Mouse (Mus musculus) cerebellum, postnatal 25 days (tissue): Measurements from ENCODE around the gene Slc25a21.

Source experiments
- DNase-seq, 2 experiments: peaks; one replicate each; pipeline ENCODE4 v3.0.0; 2021; ENCODE audit warnings: mixed read lengths in 2 of 2

The Slc25a21 gene

DNA sequence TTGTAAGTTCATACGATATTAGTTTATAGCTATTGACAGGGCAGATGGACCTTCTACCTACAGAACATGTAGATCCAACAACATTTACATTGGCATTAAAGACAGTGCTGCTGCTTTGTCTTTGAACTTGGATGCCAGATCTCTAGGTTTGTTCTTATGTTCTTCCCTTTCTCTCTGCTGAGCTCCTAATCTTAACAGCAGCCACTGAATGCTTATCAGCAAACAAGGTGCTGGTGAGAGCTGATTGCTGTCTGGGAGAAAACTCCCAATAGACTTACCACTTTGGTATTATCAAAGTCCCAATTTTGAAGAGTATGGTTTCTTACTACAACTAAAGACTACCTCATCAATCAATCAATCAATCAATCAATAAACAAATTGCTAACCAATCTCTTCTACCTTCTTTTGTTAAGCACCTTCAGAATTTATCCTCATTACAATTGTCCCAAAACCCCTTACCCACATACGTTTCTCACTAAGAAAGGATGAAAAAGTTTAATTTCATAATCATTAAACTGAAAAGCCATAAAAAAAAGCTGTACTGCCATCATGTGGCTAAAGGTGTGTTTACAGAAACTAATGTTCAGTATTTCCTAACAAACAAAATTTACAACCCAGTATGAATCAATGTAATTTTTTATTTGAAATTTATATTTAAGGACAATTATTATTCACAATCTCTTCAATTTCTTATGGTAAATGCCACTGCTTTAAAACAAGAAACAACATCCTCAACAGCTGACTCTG, 12.7 kb downstream of the Slc25a21 start:
- DNase-seq: no peak

DNA sequence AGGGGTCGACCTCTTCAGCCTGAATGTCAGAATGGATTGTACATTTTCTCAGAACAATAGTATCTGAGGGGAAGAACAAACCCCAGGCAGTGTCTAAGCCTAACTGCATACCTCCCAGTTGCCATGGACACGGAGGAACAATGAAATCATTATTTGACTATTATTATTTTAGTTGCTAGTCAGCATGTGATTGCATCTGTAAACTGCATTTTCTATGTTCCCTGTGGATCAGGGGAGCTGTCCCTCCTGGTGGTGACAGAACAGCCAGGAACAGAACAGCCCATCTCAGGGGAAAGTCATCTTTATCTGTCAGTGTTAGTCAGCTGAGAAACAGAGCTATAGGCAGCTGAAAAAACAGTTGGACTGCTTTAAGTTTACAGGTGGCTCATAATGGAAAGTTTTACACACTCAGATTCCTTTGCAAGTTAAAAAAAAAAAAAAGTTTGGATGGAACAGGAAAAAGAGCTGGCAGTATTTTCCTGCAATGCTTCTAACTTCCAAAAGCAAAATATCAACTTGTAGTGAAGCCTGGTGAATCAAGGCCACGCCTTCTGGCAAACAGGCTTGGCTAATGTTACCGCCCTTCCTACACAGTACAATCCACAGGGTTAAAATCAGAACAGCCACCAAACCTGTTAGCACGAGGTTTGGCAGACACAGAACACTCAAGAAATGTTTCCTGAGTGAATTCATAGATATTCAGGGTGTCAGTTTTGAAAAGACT, 17.6 kb downstream of the Slc25a21 start:
- no peak for DNase-seq

DNA sequence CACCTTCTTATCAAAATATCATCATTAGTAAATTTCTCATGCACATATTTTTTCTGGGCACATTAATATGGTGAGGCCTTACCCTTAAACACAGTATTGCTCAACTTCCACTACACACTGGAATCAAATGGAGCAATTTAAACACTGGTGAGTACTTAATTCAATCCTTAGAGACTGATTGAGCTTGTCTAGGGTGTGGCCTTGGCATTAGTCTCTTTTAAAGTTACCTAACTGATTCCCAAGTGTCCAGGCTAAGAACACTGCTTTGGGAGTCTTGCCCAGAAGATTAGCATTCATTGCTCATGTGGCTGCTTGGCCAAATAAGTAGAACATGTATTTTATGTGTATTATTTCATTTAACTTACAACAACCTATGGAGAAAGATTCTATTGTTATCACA, 18.5 kb downstream of the Slc25a21 start:
- no peak for DNase-seq

DNA sequence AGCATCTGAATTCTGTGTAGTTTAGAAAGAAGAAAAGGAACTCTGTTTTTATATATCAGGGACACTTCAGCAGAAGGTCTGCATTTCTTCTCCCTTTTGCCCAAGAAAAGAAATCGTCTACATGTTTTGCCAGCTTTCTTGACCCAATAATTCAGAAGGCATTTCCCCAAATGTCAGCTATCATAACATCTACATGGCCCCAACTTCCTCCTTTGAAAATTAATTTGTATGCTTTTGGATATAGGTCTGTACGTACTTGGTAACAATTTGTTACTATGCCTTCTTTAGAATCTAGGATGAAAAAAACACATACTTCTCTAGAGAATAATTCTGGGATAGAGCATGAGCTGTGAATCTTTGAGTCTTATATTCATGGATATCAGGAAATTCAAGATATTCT, 34.0 kb downstream of the Slc25a21 start:
- no peak for DNase-seq

DNA sequence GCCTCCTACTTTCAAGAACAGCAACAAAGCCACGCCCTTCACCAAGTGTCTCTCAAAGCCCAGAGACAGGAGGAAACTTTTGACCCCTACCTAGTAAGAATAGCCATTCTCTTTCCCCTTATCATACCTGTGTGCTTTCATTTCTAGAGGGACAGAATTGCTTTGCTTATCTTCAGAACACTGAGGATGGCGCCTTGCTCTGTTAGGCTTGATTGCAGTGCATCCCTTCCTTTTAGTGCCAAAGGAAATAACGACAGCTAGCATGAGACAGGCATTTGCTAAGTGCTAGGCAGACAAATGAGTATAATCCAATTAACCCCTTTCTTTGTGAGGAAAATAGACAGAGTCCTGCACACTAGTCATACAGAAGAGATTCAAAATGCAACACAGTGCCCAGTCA, 34.4 kb downstream of the Slc25a21 start:
- DNase-seq: no peak

DNA sequence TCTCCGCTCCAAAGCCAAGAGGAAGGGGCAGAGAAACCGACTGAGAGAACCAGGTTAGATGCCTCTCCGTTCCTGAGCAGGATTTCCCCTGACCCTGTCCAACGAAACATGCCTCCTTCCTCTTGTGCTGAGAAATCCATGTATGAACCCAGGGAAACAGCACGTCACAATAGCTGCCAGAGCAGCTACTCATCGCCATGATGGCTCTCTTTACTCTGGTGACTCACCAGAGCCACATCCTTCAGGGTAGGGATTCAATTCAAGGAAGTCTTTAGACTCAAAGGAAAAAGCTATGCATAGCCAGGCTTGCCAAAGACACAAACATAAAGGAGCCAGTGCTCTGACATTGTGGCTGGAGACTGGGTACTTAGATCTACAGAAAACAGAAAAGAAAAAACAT, 37.4 kb downstream of the Slc25a21 start:
- DNase-seq: no peak

DNA sequence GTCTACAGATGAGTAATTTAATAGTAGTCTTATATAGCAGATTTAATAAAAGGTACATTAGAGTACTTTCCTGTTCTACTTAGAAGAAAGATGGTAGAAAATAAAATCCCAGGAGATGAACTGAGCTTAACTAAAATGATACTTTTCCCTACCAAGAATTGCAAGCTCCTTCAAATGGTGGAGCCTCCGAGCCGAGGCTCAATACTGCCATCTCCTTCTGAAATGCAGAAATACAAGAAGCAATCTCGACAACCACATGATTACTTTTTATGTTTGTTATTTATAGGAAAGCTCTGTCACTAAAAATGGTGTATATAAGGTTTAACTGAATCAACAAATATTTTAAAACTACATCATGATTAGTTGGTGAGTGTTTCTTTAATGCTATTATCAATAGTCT, 39.0 kb downstream of the Slc25a21 start:
- DNase-seq: no peak

DNA sequence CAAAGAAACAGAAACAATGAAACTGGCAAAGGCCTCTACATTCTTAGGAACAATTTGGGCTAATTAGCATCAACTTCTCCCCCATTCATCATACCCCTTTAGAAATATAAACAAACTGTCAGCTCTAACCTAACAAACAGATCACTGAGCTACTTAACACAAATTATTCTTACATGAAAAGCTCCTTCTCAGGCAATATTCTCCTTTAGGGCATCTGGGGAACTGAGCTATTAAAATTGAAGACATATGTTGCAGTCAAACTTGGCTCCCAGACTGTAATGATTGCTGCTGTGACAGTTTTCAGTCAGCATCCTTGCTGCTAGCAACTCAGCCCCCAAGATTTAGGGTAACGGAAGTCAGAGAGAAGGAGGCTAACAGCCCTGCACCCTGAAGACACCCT, 58.3 kb downstream of the Slc25a21 start:
- no peak for DNase-seq

DNA sequence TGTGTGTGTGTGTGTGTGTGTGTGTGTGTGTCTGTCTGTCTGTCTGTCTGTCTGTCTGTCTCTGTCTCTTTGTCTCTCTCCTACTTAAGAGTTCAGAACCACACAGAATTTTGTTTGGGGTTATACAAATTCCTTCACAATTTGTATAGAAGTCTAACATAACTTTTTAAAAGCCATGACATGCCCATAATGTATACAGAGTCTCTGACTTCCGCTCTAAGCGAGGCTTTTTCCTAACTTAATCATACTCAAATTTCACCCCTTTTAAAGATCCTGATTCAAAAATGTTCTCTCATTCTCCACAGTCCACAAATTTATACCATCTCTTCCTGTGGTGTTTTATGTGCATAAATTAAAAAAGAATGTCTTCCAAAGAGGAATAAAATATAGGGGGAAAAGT, 59.5 kb downstream of the Slc25a21 start:
- DNase-seq: no peak

DNA sequence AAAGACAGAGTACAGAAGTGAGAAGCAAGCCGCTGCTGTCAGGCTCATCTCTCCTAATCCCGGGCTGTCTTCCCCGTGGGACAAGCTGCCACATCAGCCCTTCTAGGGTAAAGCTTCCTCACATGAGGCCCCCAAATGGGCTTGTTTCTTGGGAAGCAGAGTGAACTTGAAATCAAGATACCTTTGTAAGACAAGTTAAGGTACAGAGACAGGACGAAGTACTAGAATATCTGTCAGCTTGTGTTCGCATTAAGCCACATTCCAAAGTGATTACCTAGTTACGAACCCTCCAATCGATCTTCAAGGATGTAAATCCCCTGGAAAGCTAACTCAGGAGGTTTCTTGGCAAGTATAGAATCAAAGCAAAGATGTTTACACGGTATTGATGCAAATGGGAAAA, 78.7 kb downstream of the Slc25a21 start:
- DNase-seq: no peak

DNA sequence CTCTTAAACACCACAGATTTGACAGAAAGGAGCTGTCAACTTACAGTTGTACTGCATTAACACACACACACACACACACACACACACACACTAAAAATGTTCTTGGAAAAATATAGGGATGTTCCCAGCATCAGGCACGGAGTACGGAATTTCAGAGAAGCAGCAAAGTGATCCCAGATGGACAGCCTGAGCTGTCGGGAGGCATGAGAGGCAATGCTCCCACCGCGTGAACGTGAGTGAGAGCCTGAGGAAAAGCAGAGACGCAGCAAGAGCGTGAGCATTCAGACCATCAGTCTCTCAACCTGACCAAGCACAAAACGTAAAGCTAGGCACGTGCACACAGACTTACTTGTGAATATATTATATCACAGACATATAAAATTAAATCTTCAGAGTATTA, 81.8 kb downstream of the Slc25a21 start:
- DNase-seq: no peak

DNA sequence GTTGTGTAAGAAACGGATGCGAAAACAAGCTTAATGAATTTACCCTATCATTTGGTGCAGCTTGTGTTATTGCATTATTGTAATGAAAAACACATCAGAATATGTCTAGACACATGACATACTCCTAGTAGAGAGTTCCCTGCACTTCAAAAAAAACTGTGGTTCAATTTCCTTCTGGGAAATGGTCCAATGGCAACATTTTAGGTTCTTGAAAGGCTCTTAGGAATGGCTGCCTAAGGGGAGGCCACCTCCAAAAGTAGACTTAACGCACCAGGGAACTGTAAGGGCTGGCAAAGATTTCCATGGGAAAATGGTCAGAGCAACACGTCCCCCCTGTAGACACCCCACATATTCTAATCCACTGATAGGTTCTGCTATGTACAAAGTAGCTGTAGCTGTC, 87.9 kb downstream of the Slc25a21 start:
- no peak for DNase-seq

DNA sequence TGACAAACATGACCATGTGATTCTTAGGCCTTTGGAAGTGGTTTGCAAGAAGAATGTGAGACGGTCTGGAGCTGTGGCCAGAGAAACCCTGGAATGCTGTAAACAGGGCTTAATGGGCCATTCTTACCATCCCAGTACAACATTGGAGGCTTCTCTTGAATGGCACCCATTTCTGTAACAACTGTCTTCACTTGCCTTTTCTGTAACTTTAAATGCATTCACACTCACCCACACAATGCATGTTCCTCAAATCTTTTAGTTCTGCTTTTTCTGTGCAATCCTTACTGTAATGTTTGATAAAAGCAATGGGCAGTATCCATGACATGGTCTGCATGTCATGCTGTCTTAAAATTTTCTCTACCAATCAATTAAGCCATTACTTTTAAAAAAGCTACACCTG, 95.0 kb downstream of the Slc25a21 start:
- DNase-seq: no peak

DNA sequence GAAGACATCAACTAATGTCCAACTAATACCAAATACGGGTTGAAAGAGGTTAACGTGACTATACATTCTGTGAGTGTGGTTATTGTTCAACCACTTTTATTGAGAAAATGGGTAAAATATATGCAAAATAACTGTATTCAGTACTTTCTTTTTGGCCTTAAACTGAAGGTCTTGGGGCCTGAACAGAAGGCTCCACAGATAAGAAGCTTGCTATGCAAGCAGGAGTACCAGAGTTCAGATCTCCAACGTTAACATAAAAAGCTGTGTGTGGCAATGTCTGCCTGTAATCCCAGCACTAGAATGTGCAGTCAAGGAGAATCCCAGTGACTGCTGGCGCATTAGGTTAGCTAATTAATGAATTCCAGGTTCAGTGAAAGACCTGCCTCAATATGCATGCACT, 96.7 kb downstream of the Slc25a21 start:
- DNase-seq: no peak

DNA sequence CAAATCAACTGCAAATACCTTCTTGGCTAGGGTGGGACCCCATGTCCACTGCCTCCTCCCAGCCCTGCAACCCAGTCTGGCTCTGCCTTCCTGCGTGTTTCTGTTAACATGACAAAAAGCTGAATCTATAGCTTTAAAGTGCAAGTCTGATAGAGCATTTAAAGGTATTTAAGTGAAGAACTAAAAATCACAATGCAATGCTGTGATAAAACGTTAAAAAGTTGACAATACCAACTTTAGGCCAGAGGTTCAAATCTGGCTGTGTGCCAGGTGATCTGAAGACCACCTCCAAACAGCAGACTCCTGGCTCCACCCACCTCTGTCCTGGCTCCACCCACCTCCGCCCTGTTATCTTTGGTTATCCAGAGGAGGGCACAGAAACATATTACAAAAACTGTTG, 98.2 kb downstream of the Slc25a21 start:
- DNase-seq: peak in 1 of 2 experiments; percentile 4

DNA sequence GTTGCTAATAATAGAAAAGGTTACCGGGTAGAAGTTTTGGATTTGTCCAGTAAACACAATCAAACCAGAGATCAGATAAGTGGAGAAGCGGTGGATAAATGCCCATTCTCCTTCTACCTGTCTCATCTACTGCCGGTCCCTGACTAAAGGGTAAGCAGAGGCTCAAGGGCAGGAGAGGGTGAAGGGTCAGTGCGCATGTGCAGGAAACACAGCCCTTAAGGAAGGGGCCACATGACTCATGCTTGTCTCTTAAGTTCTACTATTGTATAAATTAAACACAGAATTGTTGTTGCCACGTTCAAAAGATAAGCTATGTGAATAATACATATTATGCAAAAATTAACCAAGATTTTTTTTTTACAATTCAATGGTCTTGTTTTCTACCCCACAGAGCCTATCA, 98.9 kb downstream of the Slc25a21 start:
- no peak for DNase-seq

DNA sequence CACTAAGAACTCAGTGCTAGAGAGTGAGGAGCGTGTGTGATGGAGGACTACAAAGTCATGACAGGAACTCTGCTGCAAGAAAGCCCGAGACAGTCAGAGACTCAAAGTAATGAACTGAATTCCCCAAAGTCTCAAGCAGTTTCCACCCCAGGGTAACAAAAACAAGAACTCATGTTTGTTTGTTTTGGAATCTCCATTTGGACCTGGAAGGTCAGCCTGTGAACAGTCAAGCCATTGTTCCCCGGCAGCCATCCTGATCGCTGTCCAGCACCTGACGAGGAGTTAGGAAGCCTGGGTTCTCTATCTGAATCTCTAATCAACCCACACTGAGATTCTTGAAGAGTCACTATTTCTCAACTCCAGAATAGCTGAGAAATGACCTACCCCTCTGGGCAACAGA, 104.2 kb downstream of the Slc25a21 start:
- DNase-seq: no peak

DNA sequence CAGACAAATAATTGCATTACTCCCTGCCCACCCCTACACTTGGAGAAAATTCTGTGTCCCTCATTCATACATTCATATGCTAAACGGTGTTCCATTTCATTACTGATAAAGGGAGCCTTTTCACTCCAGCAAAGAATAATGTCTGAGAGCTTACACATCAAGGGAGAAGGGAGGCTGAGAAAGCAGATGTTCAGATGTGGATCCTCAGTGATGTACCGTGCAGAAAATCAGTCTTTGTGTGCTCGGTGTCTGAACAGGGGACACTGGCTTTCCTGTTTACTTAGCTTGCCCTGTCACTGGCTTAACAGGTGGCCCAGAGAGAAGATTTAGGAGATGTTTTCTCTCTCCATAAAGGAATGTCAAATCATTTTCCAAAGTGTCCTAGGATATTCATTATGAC, 112.8 kb downstream of the Slc25a21 start:
- no peak for DNase-seq

DNA sequence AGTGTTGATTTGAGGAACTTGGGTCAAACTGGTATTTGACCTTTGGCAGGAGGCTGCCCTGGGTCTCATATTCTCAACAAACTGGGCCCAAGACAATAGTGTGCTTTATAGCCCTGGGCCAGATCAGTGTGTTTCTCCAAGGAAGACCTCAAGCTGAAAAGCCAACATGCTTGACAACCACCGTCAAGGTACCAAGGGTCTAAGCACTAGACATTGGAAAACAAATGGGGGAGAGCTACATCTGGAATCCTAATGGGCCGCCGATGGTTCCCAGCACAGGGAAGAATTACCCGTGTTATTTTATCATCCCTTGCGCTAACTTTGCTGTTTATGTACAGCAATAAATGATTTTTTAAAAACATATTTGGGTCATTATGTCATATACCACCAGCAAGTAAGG, 113.7 kb downstream of the Slc25a21 start:
- DNase-seq: no peak

DNA sequence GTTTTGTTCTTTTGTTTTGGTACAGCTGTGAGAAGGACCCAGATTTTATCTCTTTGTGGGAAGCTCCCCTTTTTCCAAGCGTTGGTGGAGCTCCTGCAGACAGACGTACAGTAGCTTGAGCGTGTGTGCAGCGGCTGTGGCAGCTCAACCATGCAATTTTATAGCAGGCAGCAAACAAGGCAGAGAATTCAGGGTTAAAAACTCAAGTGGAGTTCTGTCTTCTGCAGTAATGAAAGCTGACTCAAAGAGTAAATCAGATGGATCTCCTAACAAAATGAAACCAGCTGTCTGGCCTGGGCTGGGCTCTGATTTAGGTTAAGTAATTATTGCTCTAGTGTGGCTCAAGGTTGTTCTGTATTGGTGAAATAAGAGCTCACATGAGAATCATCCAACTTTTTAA, 120.7 kb downstream of the Slc25a21 start:
- DNase-seq: no peak

DNA sequence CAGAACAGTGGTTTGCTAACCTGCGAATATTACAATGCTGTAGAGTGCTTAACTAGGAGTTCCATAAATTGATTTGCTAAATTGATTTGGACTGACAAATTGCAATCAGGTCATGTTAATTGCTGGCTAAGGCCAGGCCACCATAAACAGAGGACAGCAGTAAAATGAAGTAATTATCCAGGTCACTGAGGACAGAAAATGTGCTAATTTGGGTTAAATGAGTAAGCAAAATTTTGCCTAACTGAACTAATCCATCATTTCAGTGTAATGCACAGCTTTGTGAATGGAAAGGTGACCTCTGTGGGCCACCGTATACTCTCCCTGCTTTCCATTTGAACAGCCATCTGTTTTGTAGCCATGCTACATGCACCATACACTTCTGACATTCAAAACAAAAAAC, 124.7 kb downstream of the Slc25a21 start:
- DNase-seq: no peak

DNA sequence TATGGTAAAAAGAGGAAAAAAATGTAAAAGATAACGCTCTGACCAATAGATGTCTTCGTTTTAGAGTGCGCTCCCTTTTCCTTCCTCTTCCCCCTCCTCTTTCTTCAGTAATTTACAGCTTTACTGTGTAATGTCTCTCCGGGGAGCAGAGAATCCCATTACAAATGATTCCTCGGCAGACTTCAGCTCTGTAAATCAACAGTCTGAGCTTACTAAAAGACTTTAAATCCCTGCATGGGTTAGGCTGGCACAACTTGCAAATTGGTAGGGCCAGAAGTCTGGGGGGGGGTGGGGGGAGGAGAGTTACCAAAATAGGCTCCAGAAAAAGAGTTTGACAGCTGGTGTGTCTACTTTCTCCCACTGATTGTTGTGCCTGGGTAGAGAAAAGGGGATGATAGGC, 128.7 kb downstream of the Slc25a21 start:
- no peak for DNase-seq

DNA sequence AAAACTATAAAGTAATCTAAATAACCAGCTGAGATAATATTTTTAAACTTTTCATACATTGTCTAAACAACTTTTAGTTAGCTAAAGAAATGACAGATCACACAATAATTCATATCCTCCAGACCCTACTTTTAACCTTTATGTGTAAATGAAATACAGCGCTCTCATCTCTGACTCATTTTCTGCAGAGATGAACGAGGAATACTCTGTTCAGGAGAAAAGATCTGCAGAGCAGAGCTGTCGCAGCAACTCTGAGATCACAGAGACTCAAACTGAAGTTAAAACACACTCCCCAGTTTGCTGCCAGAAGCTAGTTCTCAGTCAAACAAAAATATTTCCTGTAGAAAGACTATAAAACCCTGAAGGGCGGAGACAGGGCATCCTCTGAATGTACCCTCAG, 177.5 kb downstream of the Slc25a21 start:
- no peak for DNase-seq

DNA sequence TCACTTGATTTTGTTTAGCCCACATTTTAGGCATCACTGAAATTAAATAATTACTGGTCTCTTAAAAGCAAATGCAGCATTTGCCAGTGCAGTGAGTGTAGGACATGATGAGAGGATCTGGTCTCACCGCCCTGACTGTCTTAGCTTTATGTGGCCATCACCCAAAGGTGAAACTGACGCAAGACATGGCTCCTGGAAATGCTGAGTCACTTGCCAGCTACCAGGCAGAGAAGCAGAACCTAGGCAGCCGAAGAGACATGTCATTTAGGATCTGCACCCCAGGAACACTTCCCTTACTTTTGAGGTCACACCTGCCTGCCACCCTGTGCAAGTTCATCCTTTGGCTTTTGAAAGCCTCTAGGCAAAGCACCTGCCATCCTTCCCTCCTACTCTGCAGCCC, 180.4 kb downstream of the Slc25a21 start:
- DNase-seq: no peak

DNA sequence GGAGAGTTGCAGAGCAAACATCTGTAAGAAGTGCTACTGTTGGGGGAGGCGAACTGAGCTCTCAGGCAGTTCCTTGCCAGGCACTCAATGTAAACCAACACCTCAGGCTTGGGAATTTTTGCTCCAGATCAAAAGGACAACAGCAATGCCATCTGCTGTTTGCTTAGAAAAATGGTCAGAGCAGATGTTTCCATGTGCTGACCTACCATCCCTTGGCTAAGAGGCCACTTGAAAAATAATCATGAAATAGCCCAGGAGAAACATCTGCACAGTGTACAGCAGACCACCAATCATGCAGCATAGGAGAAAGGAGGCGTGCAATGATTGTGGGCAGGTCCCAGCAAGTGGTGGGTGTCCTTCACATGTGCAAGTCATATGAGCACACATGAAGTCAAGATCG, 180.9 kb downstream of the Slc25a21 start:
- DNase-seq: no peak
